Mouse (Mus musculus) limb, embryonic 14.5 days (tissue): ENCODE results near the gene Atl3. TPM values are rescaled to one million over a fixed set of nuclear protein-coding genes. Genes with fewer than 3 reads are reported as not detected.

Experiments used
- ATAC-seq: fragments of 200-750 bp; cut with Nextera tagmentation; 2 replicates; pipeline ENCODE4 v1.8.0; 2017; ENCODE audit warnings: low read depth, moderate number of reproducible peaks, moderate TSS enrichment; ENCODE audit not compliant: low FRiP score
- DNase-seq: peaks from one replicate; pipeline ENCODE4 v3.0.0-alpha.2; 2015; ENCODE audit warnings: low spot score
- H3K27ac ChIP-seq: fragments of 300-500 bp; sonication (generic); replicated peaks from 2 replicates; pipeline ENCODE4 v1.5.1; 2014; ENCODE audit warnings: low read depth, mild to moderate bottlenecking, low read length, moderate library complexity, mixed read lengths
- H3K27me3 ChIP-seq: fragments of 300-500 bp; sonication (generic); 2 replicates; pipeline ENCODE4 v1.6.1; 2014; ENCODE audit warnings: low read length, mixed read lengths; ENCODE audit not compliant: control insufficient read depth, insufficient read depth
- H3K36me3 ChIP-seq: fragments of 300-500 bp; sonication (generic); 2 replicates; pipeline ENCODE4 v1.6.1; 2014; ENCODE audit warnings: mild to moderate bottlenecking, low read length, moderate library complexity, mixed read lengths; ENCODE audit not compliant: control insufficient read depth, insufficient read depth
- H3K4me1 ChIP-seq: fragments of 300-500 bp; sonication (generic); 2 replicates; pipeline ENCODE4 v1.6.1; 2014; ENCODE audit warnings: antibody characterized with exemption, low read length, mixed read lengths; ENCODE audit not compliant: control insufficient read depth, insufficient read depth
- H3K4me2 ChIP-seq: fragments of 300-500 bp; sonication (generic); replicated peaks from 2 replicates; pipeline ENCODE4 v1.6.1; 2014; ENCODE audit warnings: low read depth, mild to moderate bottlenecking, low read length, moderate library complexity; ENCODE audit not compliant: severe bottlenecking
- H3K4me3 ChIP-seq: fragments of 300-500 bp; sonication (generic); replicated peaks from 2 replicates; pipeline ENCODE4 v1.5.1; 2014; ENCODE audit warnings: low read length
- H3K9ac ChIP-seq: fragments of 300-500 bp; sonication (generic); 2 replicates; pipeline ENCODE4 v1.6.1; 2014; ENCODE audit warnings: mild to moderate bottlenecking, low read depth, low read length, moderate library complexity; ENCODE audit not compliant: severe bottlenecking
- H3K9me3 ChIP-seq: fragments of 300-500 bp; sonication (generic); 2 replicates; pipeline ENCODE4 v1.6.1; 2016; ENCODE audit warnings: low read length; ENCODE audit not compliant: control insufficient read depth
- POLR2A ChIP-seq: fragments of 200-500 bp; IDR thresholded peaks from 2 replicates; pipeline ENCODE4 v1.8.0; 2012; ENCODE audit warnings: inconsistent platforms, mild to moderate bottlenecking, moderate library complexity, borderline replicate concordance; ENCODE audit not compliant: insufficient read depth, insufficient read length; ENCODE audit errors: extremely low read depth
- WGBS: fragments of 180-500 bp; shearing (Covaris S2); extraction: QIAGEN DNeasy Blood & Tissue Kit; methylation state at CpG from one replicate; pipeline ENCODE4 v1.1.7; 2014; 5-methylcytosine and 5-hydroxymethylcytosine counted together
- polyA plus RNA-seq, 2 experiments: library from polyadenylated mRNA; depleted of rRNA in 1 of 2; stranded (reverse) in 1 of 2; unstranded in 1 of 2; fragments of >200 nt; fragmentation: Nextera tagmentation in 1 of 2; extraction: Ambion mirVana in 1 of 2; gene quantifications; 2 replicates each; pipeline versions ENCODE4 v1.2.1 to v1.2.3; 2012 to 2014

Gene Atl3
- polyA plus RNA-seq, 2 experiments, result 19.0 to 32.9 TPM

DNA sequence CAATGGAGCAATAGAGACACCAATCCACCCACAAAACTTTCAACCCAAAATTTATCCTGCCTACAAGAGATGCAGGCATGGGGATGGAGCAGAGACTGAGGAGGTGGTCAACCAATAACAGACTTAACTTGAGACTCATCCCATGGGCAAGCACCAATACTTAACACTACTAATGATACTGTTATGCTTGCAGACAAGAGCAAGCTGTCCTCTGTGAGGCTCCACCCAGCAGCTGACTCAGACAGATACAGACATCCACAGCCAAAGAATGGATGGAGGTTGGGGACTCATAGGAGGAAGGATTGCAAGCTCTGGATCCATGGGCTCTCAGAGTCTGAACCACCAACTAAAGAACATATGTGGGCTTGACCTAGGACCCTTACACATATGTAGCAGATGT is 59.6 kb downstream of the Atl3 start:
- Histone ChIP-seq H3K27ac (no peak overlapping the region), H3K4me1 (peaks cover 7% of the 10 kb centered on the region; the same call in 1 of the 2 replicates), H3K4me3 (no peak overlapping the region), H3K9me3 (no peaks in the 10 kb centered on the region), H3K36me3 (no peaks in the 10 kb centered on the region), H3K9ac (no peak overlapping the region), H3K27me3 (no peaks in the 10 kb centered on the region), H3K4me2 (no peak overlapping the region)
- DNase-seq, result no peak
- no peak for TF ChIP-seq POLR2A
- no peak for ATAC-seq

DNA sequence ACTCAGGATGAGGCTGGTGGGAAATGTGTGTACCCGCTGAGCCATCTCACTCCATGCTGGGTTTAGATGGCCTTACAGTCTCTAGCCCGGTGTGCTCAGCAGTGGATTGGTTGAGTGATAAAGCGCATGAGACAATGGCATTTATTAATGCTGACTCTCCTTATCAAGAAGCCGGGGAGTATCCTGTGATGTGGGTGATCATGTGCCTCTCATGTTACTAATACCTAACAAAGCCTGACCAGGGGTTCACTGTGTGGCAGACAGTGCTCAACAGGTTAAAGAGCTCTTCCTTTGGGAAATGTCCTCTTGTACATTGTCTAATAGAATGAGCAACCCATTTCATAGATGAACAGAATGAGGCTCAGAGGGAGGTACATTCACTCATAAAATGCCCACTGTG is 61.0 kb downstream of the Atl3 start:
- H3K4me1 ChIP-seq, result peaks cover 10% of the 10 kb centered on the region; the same call in 1 of the 2 replicates
- no peak overlapping the region for H3K27ac ChIP-seq
- DNase-seq (no peak), ATAC-seq (no peak)
- no peak overlapping the region for H3K4me3 ChIP-seq
- H3K9ac ChIP-seq, result no peak overlapping the region
- no peaks in the 10 kb centered on the region for H3K9me3 ChIP-seq
- no peak overlapping the region for H3K4me2 ChIP-seq
- 74% methylated on average over 4 of the region's 4 CpGs for WGBS
- no peaks in the 10 kb centered on the region for H3K36me3 ChIP-seq
- TF ChIP-seq POLR2A, result no peak
- no peaks in the 10 kb centered on the region for H3K27me3 ChIP-seq

DNA sequence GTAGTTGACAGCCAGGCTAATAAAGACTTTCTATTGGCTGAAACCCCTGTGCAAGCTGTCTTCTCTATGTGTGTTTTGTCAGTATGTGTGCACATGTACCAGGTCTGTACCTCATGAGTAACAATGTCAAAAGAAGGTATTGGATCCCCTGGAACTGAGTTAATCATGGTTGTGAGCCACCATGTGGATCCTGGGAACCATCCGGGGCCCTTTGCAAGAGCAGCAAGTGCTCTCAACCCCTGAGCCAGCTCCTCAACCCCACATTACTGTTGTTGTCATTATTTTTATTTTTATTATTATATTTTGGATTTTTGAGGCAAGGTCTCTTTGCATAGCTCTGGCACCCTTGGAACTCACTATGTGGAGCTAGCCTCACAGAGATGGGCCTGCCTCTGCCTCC is 62.8 kb downstream of the Atl3 start:
- Histone ChIP-seq H3K27me3 (no peaks in the 10 kb centered on the region), H3K9ac (no peak overlapping the region), H3K36me3 (no peaks in the 10 kb centered on the region), H3K4me2 (no peak overlapping the region), H3K9me3 (no peaks in the 10 kb centered on the region), H3K27ac (no peak overlapping the region), H3K4me1 (peaks cover 10% of the 10 kb centered on the region; the same call in 1 of the 2 replicates), H3K4me3 (no peak overlapping the region)
- DNase-seq, result no peak
- no peak for ATAC-seq
- WGBS, result 93% methylated on average over 1 of the region's 1 CpGs
- no peak for TF ChIP-seq POLR2A

DNA sequence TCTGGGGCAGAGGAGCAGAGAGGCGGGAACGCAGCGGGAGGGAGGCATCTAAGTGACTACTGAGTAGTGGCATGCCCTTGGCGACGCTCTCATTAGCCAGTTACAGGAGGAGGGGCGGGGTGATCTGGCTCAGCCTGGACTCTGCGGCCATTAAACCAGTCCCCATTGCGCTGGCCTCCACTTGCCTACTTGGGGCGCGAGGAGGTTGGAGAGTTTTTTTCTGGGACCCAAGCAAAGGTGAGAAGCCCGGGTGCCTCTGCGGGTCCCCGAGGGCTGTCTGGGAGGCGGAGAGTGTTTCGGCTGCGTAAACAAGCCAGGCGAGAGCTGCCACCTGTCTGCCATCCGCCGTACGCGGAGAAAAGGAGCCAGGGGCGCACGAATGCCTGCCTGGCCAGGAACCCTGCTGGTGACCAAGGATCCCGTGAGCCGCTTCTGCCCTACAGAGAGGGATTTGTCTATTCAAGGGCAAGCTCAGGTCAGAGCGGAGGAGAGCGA is 63.5 kb downstream of the Atl3 start, which contains the start of gene Pla2g16:
Gene Pla2g16 (plus strand): TSS at position 132 of the 495 bp plus-strand sequence.
- under 1% methylated on average over 27 of the region's 27 CpGs for WGBS
- no peak for TF ChIP-seq POLR2A
- Histone ChIP-seq H3K27me3 (no peaks in the 10 kb centered on the region), H3K9ac (peak within 1 kb of the TSS; percentile 52), H3K27ac (no peak within 1 kb of the TSS), H3K9me3 (no peaks in the 10 kb centered on the region), H3K4me3 (peak within 1 kb of the TSS; percentile 42), H3K4me2 (peak within 1 kb of the TSS; percentile 86), H3K4me1 (peaks cover 10% of the 10 kb centered on the region; the same call in 1 of the 2 replicates), H3K36me3 (no peaks in the 10 kb centered on the region)
- DNase-seq (peak; percentile 66), ATAC-seq (peak; percentile 76)

DNA sequence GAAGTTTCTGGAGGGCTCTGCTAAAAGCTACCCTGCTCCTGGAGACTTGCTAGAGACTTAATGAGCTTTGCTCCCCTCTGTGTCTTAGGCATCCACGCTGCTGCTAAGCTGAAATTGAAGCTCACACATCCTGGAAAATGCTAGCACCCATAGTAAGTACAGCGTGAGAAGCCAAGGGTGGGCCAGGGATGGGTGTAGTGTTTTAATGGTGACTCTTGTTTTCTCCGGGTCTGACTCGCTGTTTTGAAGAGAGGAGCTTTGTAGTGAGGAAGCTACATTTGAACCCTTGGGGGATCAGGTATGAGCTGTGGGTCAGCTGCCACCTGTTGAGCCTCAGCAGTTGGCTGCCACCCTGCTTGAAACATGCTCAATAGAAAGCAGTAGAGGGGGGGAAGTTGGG is 64.0 kb downstream of the Atl3 start:
- Histone ChIP-seq H3K4me2 (peak overlapping the region; percentile 86), H3K4me1 (peaks cover 10% of the 10 kb centered on the region; the same call in 1 of the 2 replicates), H3K27ac (no peak overlapping the region), H3K27me3 (no peaks in the 10 kb centered on the region), H3K36me3 (no peaks in the 10 kb centered on the region), H3K9me3 (no peaks in the 10 kb centered on the region), H3K4me3 (peak overlapping the region; percentile 42), H3K9ac (peak overlapping the region; percentile 52)
- ATAC-seq, result no peak; the same call in 1 of the 2 replicates
- DNase-seq, result no peak
- no peak for TF ChIP-seq POLR2A
- WGBS, result 6% methylated on average over 4 of the region's 4 CpGs
